Mouse (Mus musculus) forebrain, embryonic 14.5 days (tissue): Measurements from ENCODE around the gene Arid1a. TPM values are rescaled to one million over a fixed set of nuclear protein-coding genes. Genes with fewer than 3 reads are reported as not detected.
"Not testable (repeated sequence)": the region's sequence is repeated elsewhere in the genome, so short reads cannot be mapped to it uniquely, and the experiment has no call there.

Experiments
- ATAC-seq: fragments of 200-750 bp; cut with Nextera tagmentation; 2 replicates; pipeline ENCODE4 v1.8.0; 2017; ENCODE audit warnings: mild to moderate bottlenecking, moderate library complexity
- DNase-seq: peaks from one replicate; pipeline ENCODE4 v3.0.0-alpha.2; 2015; ENCODE audit warnings: low spot score
- H3K27ac ChIP-seq: fragments of 300-500 bp; sonication (generic); 2 replicates; pipeline ENCODE4 v1.5.1; 2014; ENCODE audit warnings: low read depth, mild to moderate bottlenecking, control low read depth, low read length, moderate library complexity
- H3K27me3 ChIP-seq: fragments of 300-500 bp; sonication (generic); replicated peaks from 2 replicates; pipeline ENCODE4 v1.6.1; 2014; ENCODE audit warnings: low read length, control low read depth, mixed read lengths; ENCODE audit not compliant: control insufficient read depth, insufficient read depth
- H3K36me3 ChIP-seq: fragments of 300-500 bp; sonication (generic); 2 replicates; pipeline ENCODE4 v1.6.1; 2014; ENCODE audit warnings: low read length, control low read depth; ENCODE audit not compliant: control insufficient read depth, insufficient read depth
- H3K4me1 ChIP-seq: fragments of 300-500 bp; sonication (generic); 2 replicates; pipeline ENCODE4 v1.6.1; 2014; ENCODE audit warnings: antibody characterized with exemption, low read length, control low read depth; ENCODE audit not compliant: control insufficient read depth, insufficient read depth
- H3K4me2 ChIP-seq: fragments of 300-500 bp; sonication (generic); 2 replicates; pipeline ENCODE4 v1.6.1; 2014; ENCODE audit warnings: mild to moderate bottlenecking, control low read depth, low read length
- H3K4me3 ChIP-seq: fragments of 300-500 bp; sonication (generic); 2 replicates; pipeline ENCODE4 v1.5.1; 2014; ENCODE audit warnings: low read depth, low read length, control low read depth
- H3K9ac ChIP-seq: fragments of 300-500 bp; sonication (generic); 2 replicates; pipeline ENCODE4 v1.6.1; 2014; ENCODE audit warnings: mild to moderate bottlenecking, low read length, control low read depth, moderate library complexity
- H3K9me3 ChIP-seq: fragments of 300-500 bp; sonication (generic); replicated peaks from 2 replicates; pipeline ENCODE4 v1.6.1; 2016; ENCODE audit warnings: low read length, control low read depth, mixed read lengths; ENCODE audit not compliant: control insufficient read depth
- WGBS: fragments of 180-500 bp; shearing (Covaris S2); extraction: QIAGEN DNeasy Blood & Tissue Kit; methylation state at CpG from one replicate; pipeline ENCODE4 v1.1.7; 2014; 5-methylcytosine and 5-hydroxymethylcytosine counted together
- polyA plus RNA-seq: library from polyadenylated mRNA; unstranded; fragments of >200 nt; fragmentation: Nextera tagmentation; extraction: Ambion mirVana; gene quantifications from 2 replicates; pipeline ENCODE4 v1.2.1, GENCODE M21; 2014

The Arid1a gene
- polyA plus RNA-seq, 1 experiment from 2014 or later: 30.9 TPM

- Histone ChIP-seq H3K9me3 (no peaks in the 10 kb centered on the region), H3K27me3 (no peaks in the 10 kb centered on the region), H3K36me3 (no peaks in the 10 kb centered on the region), H3K4me3 (no peak overlapping the region), H3K9ac (no peak overlapping the region), H3K4me1 (no peaks in the 10 kb centered on the region), H3K27ac (no peak overlapping the region), H3K4me2 (no peak overlapping the region)
- ATAC-seq: no peak
- WGBS: 79% methylated on average over 10 of the region's 10 CpGs
- no peak for DNase-seq
These were observed 103.8 kb downstream of the Arid1a start for GRCm38 (mm10) chr4:133652746-133653145.

GRCm38 (mm10) chr4:133651986-133652385 is 104.6 kb downstream of the Arid1a start:
- 62% methylated on average over 4 of the region's 4 CpGs for WGBS
- H3K36me3 ChIP-seq: no peaks in the 10 kb centered on the region

GRCm38 (mm10) chr4:133651445-133651844 is 105.1 kb downstream of the Arid1a start:
- H3K27ac ChIP-seq: no peak overlapping the region
- no peak overlapping the region for H3K9ac ChIP-seq
- no peaks in the 10 kb centered on the region for H3K9me3 ChIP-seq
- H3K36me3 ChIP-seq: no peaks in the 10 kb centered on the region
- no peak for DNase-seq
- H3K27me3 ChIP-seq: no peaks in the 10 kb centered on the region
- no peak overlapping the region for H3K4me2 ChIP-seq
- H3K4me3 ChIP-seq: no peak overlapping the region
- no peak for ATAC-seq
- no peaks in the 10 kb centered on the region for H3K4me1 ChIP-seq
- 47% methylated on average over 10 of the region's 10 CpGs for WGBS

More at GRCm38 (mm10) chr4:133651986-133652385, 104.6 kb downstream of the Arid1a start:
- ATAC-seq (no peak), DNase-seq (no peak)
- Histone ChIP-seq H3K4me3 (no peak overlapping the region), H3K4me2 (no peak overlapping the region), H3K27me3 (no peaks in the 10 kb centered on the region), H3K4me1 (no peaks in the 10 kb centered on the region), H3K9me3 (no peaks in the 10 kb centered on the region), H3K9ac (no peak overlapping the region), H3K27ac (no peak overlapping the region)

GRCm38 (mm10) chr4:133649989-133650699 is 106.4 kb downstream of the Arid1a start, which contains the start of gene Zdhhc18:
Gene Zdhhc18 (minus strand): TSS chr4:133650154.
- Histone ChIP-seq H3K4me1 (no peaks in the 10 kb centered on the region), H3K9me3 (no peaks in the 10 kb centered on the region), H3K9ac (no peak within 1 kb of the TSS), H3K36me3 (no peaks in the 10 kb centered on the region), H3K27me3 (no peaks in the 10 kb centered on the region), H3K4me2 (peak within 1 kb of the TSS; percentile 10; the same call in 1 of the 2 replicates), H3K27ac (no peak within 1 kb of the TSS), H3K4me3 (no peak within 1 kb of the TSS; the same call in 1 of the 2 replicates)
- WGBS: 45% methylated on average over 7 of the region's 7 CpGs
- ATAC-seq: peak; percentile 50; the same call in 1 of the 2 replicates
- DNase-seq: peak; percentile 74

- not testable (repeated sequence) for H3K36me3 ChIP-seq, H3K9me3 ChIP-seq, ATAC-seq, H3K4me1 ChIP-seq, H3K27ac ChIP-seq, H3K4me3 ChIP-seq, H3K9ac ChIP-seq, H3K27me3 ChIP-seq, DNase-seq
- H3K4me2 ChIP-seq: peak overlapping the region; percentile 10; the same call in 1 of the 2 replicates
- WGBS: 90% methylated on average over 5 of the region's 5 CpGs
These were observed 107.1 kb downstream of the Arid1a start for GRCm38 (mm10) chr4:133649464-133649863.

GRCm38 (mm10) chr4:133645680-133646079 is 110.9 kb downstream of the Arid1a start:
- Histone ChIP-seq H3K4me3 (no peak overlapping the region), H3K27me3 (no peaks in the 10 kb centered on the region), H3K4me2 (no peak overlapping the region), H3K9ac (no peak overlapping the region), H3K9me3 (0 out of 2 replicates have a peak, but pooled peaks cover 7% of the 10 kb centered on the region), H3K36me3 (no peaks in the 10 kb centered on the region), H3K27ac (no peak overlapping the region), H3K4me1 (no peaks in the 10 kb centered on the region)
- 44% methylated on average over 21 of the region's 21 CpGs for WGBS
- DNase-seq: no peak
- no peak for ATAC-seq

- H3K9ac ChIP-seq: no peak overlapping the region
- no peak overlapping the region for H3K27ac ChIP-seq
- no peak overlapping the region for H3K4me3 ChIP-seq
- 84% methylated on average over 3 of the region's 3 CpGs for WGBS
- H3K4me1 ChIP-seq: no peaks in the 10 kb centered on the region
- H3K27me3 ChIP-seq: no peaks in the 10 kb centered on the region
- no peaks in the 10 kb centered on the region for H3K36me3 ChIP-seq
- no peak for ATAC-seq
- no peak overlapping the region for H3K4me2 ChIP-seq
- H3K9me3 ChIP-seq: 0 out of 2 replicates have a peak, but pooled peaks cover 7% of the 10 kb centered on the region
- no peak for DNase-seq
These were observed 111.4 kb downstream of the Arid1a start for GRCm38 (mm10) chr4:133645195-133645594.

- no peak overlapping the region for H3K27ac ChIP-seq
- WGBS: 81% methylated on average over 5 of the region's 5 CpGs
- no peak for ATAC-seq
These were observed 122.5 kb downstream of the Arid1a start for GRCm38 (mm10) chr4:133634043-133634410.

GRCm38 (mm10) chr4:133633332-133634042 is 123.1 kb downstream of the Arid1a start:
- Histone ChIP-seq H3K4me3 (peak overlapping the region; percentile 70), H3K27me3 (no peaks in the 10 kb centered on the region), H3K4me2 (peak overlapping the region; percentile 70), H3K9me3 (no peaks in the 10 kb centered on the region), H3K4me1 (peaks cover 8% of the 10 kb centered on the region), H3K36me3 (no peaks in the 10 kb centered on the region), H3K27ac (peak overlapping the region; percentile 82), H3K9ac (peak overlapping the region; percentile 78)
- peak; percentile 82 for DNase-seq
- ATAC-seq: peak; percentile 95
- WGBS: 11% methylated on average over 33 of the region's 47 CpGs

More at GRCm38 (mm10) chr4:133634043-133634410, 122.5 kb downstream of the Arid1a start:
- no peak for DNase-seq
- no peak overlapping the region for H3K9ac ChIP-seq
- no peaks in the 10 kb centered on the region for H3K9me3 ChIP-seq
- H3K4me2 ChIP-seq: no peak overlapping the region
- no peaks in the 10 kb centered on the region for H3K36me3 ChIP-seq
- no peaks in the 10 kb centered on the region for H3K27me3 ChIP-seq
- H3K4me3 ChIP-seq: no peak overlapping the region
- peaks cover 8% of the 10 kb centered on the region for H3K4me1 ChIP-seq
